Comparison of ENCODE assay signal across 20 mouse cellular contexts in genomic region chr10:17579463-17579862, GRCm38 (mm10).
"Had no signal": no experiment of that assay in that cellular context is flagged by ENCODE, and none has a peak within 500 bp of the region (broad histone marks: within the 10 kb centered on the region; RNA-seq: fewer than 3 reads in every experiment).

No protein-coding gene starts in this region.

- H3K36me3 ChIP-seq: kidney, embryonic 15.5 days; limb, embryonic 12.5 days; limb, embryonic 15.5 days; lung, embryonic 15.5 days; midbrain, embryonic 10.5 days; neural tube, embryonic 12.5 days; neural tube, embryonic 15.5 days had no signal

- H3K9ac ChIP-seq: kidney, embryonic 15.5 days; limb, embryonic 12.5 days; limb, embryonic 15.5 days; liver, embryonic 14.5 days; liver, postnatal 0 days; lung, embryonic 15.5 days; neural tube, embryonic 12.5 days; neural tube, embryonic 15.5 days had no signal

- H3K9me3 ChIP-seq: kidney, embryonic 15.5 days; limb, embryonic 12.5 days; limb, embryonic 15.5 days; lung, embryonic 15.5 days; midbrain, embryonic 10.5 days; neural tube, embryonic 12.5 days; neural tube, embryonic 15.5 days had no signal

- H3K27ac ChIP-seq: kidney, embryonic 15.5 days; limb, embryonic 12.5 days; limb, embryonic 15.5 days; liver, embryonic 14.5 days; lung, embryonic 15.5 days; midbrain, embryonic 10.5 days; neural tube, embryonic 12.5 days; neural tube, embryonic 15.5 days had no signal

- H3K4me3 ChIP-seq: kidney, embryonic 15.5 days; limb, embryonic 12.5 days; limb, embryonic 15.5 days; lung, embryonic 15.5 days; midbrain, embryonic 10.5 days; neural tube, embryonic 12.5 days; neural tube, embryonic 15.5 days had no signal

- DNase-seq: kidney, adult 8-10 months; kidney, postnatal 14 days; kidney, postnatal 4 days; left cerebral cortex, postnatal 4 days; liver, postnatal 0 days; lung, postnatal 14 days; lung, postnatal 4 days; midbrain, embryonic 14.5 days; right cerebral cortex, adult 18-20 months; right cerebral cortex, postnatal 14 days; thymus, adult 18-20 months; thymus, postnatal 36 days had no signal

- H3K4me1 ChIP-seq: limb, embryonic 15.5 days; neural tube, embryonic 12.5 days; neural tube, embryonic 15.5 days had no signal

- ATAC-seq: liver, postnatal 0 days had no signal

- H3K27me3 ChIP-seq: kidney, embryonic 15.5 days; limb, embryonic 12.5 days; limb, embryonic 15.5 days; lung, embryonic 15.5 days; neural tube, embryonic 12.5 days; neural tube, embryonic 15.5 days had no signal
